Mouse (Mus musculus): ENCODE data around the gene Olfr971.
"Not testable (repeated sequence)": the region's sequence is repeated elsewhere in the genome, so short reads cannot be mapped to it uniquely, and the experiment has no call there.

Gene Olfr971

DNA sequence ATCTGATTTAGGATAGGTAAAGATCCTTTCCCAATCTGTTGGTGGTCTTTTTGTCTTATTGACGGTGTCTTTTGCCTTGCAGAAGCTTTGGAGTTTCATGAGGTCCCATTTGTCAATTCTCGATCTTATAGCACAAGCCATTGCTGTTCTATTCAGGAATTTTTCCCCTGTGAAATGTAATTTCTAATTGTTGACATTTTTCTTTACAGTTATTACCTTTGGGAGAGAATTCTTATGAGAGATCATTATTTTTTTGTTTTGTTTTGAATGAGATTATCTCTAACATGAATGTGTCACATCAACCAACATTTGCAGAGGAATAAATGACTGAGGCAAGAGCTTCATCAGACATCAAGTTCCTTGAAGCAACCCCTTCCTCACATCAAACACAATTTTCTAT is at the start of gene Olfr971:
Gene Olfr971 (plus strand): TSS at position 301 of the 400 bp plus-strand sequence.
- DNase-seq, result not testable (repeated sequence)

DNA sequence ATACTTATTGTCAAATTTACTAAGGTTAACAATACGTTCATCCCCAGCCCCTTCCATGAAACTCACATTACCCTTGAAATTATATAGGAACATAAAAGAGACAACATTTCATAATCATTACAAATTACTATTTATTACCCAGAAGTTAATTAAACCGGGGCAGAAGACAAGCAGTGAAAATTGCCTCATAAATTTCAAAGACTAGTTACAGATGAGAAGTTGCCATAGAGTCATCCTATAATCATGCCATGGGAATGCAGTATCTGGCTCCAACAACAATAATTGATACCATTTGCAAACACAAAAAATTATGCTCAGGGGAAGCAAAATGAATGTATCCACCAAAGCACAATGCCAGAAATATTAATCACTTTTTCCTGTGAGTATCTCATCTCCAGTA is 46.1 kb upstream of the Olfr971 start, which contains the start of gene Olfr969:
Gene Olfr969 (plus strand): TSS at position 388 of the 400 bp plus-strand sequence.
- DNase-seq, result no peak

DNA sequence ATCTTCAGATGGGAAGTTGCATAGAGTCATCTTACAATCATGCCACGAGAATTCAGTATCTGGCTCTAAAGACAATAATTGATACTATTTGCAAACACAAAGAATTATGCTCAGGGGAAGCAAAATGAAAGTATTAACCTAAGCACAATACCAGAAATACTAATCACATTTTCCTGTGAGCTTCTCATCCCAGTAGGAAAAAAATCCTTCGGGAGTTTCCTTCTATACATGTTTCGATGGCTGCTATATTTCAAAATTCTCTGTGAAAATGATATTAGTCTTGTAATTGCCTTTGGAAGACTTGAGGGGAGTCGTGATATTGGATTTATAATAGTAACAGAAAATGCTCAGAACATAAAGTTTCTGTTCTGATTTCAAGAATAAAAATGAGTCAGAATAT is 28.1 kb upstream of the Olfr971 start, which contains the start of gene Olfr970:
Gene Olfr970 (plus strand): TSS at position 301 of the 400 bp plus-strand sequence.
- no peak for DNase-seq

DNA sequence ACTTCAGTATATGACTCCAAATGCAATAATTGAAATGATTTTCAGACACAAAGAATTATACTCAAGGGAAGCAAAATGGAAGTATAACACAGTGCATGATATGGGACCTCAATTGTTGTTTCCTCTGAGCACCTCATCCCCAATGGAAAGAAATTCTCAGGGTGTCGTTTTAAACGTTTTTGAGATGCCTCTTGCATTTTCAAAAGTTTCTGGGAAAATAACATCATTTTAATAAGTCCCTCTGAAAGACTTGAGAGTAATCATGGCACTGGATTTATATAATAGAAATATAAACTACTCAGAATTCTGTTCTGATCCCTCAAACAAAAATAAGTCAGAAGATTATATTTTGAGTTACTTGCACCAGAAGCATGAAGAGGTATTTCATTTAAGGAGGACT is 29.4 kb downstream of the Olfr971 start, which contains the start of gene Olfr972:
Gene Olfr972 (plus strand): TSS at position 301 of the 400 bp plus-strand sequence.
- no peak for DNase-seq

DNA sequence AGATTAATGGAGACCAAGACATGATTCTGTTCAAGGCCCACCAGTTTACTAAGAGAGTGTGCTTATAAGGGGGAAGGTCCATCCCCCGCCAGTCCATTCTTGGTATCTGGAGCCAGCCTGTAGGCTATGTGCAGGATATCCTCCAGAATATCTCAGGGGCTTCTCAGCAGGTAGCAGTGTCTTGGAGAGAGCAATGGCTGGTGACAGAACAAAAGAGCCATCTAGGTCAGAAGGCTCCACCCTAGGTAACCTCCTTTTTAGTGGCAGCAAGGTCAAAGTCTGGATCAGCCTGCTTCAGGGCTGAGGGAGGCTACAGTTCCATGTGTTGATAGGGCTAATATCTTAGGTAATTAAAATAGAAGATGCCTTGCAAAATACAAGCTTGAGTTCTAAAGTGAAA is 35.3 kb downstream of the Olfr971 start:
- not testable (repeated sequence) for DNase-seq

- not testable (repeated sequence) for DNase-seq
These were observed 41.1 kb downstream of the Olfr971 start for GRCm38 (mm10) chr9:39877541-39878396.

Measured in lung, postnatal 4 days (tissue).